Mouse (Mus musculus): ENCODE data around the gene Zc2hc1c.

DNA sequence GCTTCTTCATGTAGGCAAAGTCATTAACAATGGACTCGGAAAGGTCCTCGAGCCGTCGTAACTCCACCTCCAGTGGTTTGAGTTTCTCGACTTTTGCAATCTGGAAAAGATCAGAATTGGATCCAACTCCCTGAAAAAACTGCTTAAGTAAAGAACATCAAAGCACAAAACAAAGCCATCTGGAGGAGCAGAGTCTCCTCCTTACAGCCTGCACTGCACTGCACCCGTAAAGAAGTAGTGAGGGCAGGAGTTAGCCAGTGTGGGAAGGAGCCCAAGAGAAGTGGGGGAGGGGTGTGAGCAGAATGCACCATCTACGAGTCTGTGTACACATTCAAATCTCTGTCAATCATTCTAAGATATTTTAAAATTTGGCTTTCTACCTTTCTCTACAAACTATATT is 55.9 kb downstream of the Zc2hc1c start:
- no peak for TF ChIP-seq CTCF (conservative IDR thresholded peaks at IDR 0.05 in 1 of 2, IDR thresholded peaks at IDR 0.05 in 1 of 2; ENCODE audit: low read depth in 2 of 2, low read length in 2 of 2)
- TF ChIP-seq POLR2A (IDR thresholded peaks at IDR 0.05; ENCODE audit: low read depth, low read length) = no peak
- no peak for TF ChIP-seq MEF2A (IDR thresholded peaks at IDR 0.05; ENCODE audit: borderline replicate concordance, low read depth, low read length)
- TF ChIP-seq CHD2 (IDR thresholded peaks at IDR 0.05; ENCODE audit: low read length) = no peak
- no peak for TF ChIP-seq MXI1 (IDR thresholded peaks at IDR 0.05; ENCODE audit: low read depth, low read length)
- TF ChIP-seq EP300 (IDR thresholded peaks at IDR 0.05; ENCODE audit: low read length) = no peak
- TF ChIP-seq USF1 (IDR thresholded peaks at IDR 0.05; ENCODE audit: low read depth, low read length) = no peak
- no peak for TF ChIP-seq ZKSCAN1 (IDR thresholded peaks at IDR 0.05; ENCODE audit: borderline replicate concordance, low read depth, low read length)
- no peak for TF ChIP-seq NRF1 (IDR thresholded peaks at IDR 0.05; ENCODE audit: low read depth, low read length)
- no peak for TF ChIP-seq NELFE (IDR thresholded peaks at IDR 0.05; ENCODE audit: low read depth, low read length)
- no peak for TF ChIP-seq MYC (IDR thresholded peaks at IDR 0.05; ENCODE audit: low read depth, low read length)
- no peak for TF ChIP-seq ETS1 (conservative IDR thresholded peaks at IDR 0.05; ENCODE audit: low read depth, low read length)
- TF ChIP-seq MAFK (IDR thresholded peaks at IDR 0.05; ENCODE audit: insufficient replicate concordance, low read length) = no peak
